Mouse (Mus musculus): ENCODE measurements around the gene Cstf3. TPM values are rescaled to one million over a fixed set of nuclear protein-coding genes. Genes with fewer than 3 reads are reported as not detected.
"Not testable (repeated sequence)": the region's sequence is repeated elsewhere in the genome, so short reads cannot be mapped to it uniquely, and the experiment has no call there.

Cstf3 gene
- 94.5 and 100 TPM in 2 replicates for polyA plus RNA-seq (2016; fragmentation: Nextera tagmentation; extraction: Ambion mirVana)

DNA sequence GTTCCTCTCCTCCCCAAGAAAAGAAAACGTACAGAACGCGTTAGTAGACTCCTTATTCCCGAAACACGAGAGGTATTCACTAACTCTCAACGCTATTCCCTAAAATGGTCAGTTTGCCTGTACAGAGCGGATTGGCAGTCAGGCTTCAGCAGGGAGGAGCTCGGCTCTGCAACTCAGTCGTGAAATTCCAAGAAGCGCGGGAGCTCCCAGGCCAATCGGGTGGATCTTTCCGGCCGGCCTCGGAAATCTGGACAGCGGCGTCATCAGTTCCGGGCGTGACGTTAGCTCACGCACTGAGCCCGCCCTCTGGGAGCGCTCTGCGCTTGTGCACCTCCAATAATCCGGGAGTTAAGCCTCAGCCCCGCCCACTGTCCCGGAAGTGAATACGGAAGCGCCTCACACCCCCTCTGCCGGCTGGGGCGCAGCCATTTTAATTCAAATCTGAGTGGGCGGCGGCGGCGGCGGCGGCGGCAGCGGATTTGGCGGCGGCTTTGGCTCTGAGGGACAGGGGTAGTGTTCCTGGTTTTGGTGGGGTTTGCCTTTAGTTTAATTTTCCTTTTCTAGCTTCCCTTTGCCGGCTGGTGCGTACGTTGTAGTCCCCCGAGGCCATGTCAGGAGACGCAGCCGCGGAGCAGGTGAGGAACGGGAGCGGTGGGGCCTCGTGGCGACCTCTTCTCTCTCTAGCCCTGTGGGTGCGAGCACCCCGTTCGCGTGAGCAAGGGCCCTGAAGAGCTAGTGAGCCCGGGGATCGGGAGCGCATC lies at the start of gene Cstf3:
TSS of gene Cstf3 (plus strand) at position 456 of the 761 bp plus-strand sequence.
- peak; percentile 99 for DNase-seq (ENCODE audit: low spot score)
- no peaks in the 10 kb centered on the region for H3K9me3 ChIP-seq (replicated peaks)
- no peaks in the 10 kb centered on the region for H3K27me3 ChIP-seq (ENCODE audit: low read depth, poor library complexity, severe bottlenecking)
- H3K4me1 ChIP-seq, result peaks cover 25% of the 10 kb centered on the region
- H3K4me3 ChIP-seq, result peak within 1 kb of the TSS; percentile 92
- H3K27ac ChIP-seq (replicated peaks), result peak within 1 kb of the TSS; percentile 97
- H3K36me3 ChIP-seq, result peaks cover 6% of the 10 kb centered on the region; the same call in 1 of the 2 replicates
- under 1% methylated on average over 59 of the region's 59 CpGs for WGBS

DNA sequence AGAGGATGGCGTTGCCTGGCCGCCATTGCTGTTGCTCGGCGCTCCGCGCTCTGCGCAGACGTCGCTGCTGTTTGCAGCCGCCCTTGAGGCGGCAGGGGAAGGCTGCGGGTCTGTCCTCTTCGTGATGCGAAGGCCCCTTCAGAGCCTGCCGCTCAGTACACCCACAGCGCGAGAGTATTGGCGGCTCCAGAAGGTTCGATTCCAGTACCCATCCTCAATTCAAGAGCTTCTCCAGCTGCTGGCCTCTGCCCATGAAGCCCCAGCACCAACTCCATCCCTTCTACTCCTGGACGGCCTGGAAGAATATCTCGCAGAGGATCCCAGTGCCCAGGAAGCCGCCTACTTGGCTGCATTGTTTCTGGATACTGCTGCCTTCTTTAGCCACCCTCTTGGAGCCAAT lies 33.6 kb upstream of the Cstf3 start:
- not testable (repeated sequence) for H3K27ac ChIP-seq (replicated peaks); DNase-seq (ENCODE audit: low spot score); H3K4me3 ChIP-seq; H3K4me1 ChIP-seq; H3K36me3 ChIP-seq; H3K9me3 ChIP-seq (replicated peaks); H3K27me3 ChIP-seq (ENCODE audit: low read depth, poor library complexity, severe bottlenecking)
- WGBS, result 88% methylated on average over 22 of the region's 22 CpGs

- Histone ChIP-seq H3K27me3 (ENCODE audit: low read depth, poor library complexity, severe bottlenecking) (no peaks in the 10 kb centered on the region), H3K36me3 (no peaks in the 10 kb centered on the region), H3K9me3 (replicated peaks) (no peaks in the 10 kb centered on the region), H3K27ac (replicated peaks) (no peak overlapping the region), H3K4me1 (no peaks in the 10 kb centered on the region), H3K4me3 (no peak overlapping the region)
- no peak for DNase-seq (ENCODE audit: low spot score)
- WGBS, result 93% methylated on average over 9 of the region's 9 CpGs
Observed at GRCm38 (mm10) chr2:104557722-104558121, 32.6 kb upstream of the Cstf3 start.

DNA sequence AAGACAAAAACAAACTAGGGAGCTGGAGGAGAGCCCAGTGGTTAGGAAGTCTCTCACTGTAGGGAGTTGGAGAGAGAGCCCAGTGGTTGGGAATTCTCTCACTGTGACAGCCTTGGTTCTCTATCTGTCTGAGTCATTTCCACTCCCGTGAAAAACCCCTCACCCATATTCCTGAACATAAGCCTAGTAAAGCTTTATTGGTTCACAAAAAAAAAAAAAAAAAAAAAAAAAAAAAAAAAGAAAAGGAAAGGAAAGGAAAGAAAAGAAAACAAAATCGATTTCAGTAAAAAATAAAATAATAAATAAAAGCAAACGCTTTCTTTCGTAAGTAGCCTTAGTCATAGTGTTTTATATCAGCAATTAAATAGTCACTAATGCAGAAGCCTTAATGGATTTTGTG lies 32.0 kb upstream of the Cstf3 start:
- DNase-seq (ENCODE audit: low spot score), result no peak
- Histone ChIP-seq H3K27ac (replicated peaks) (no peak overlapping the region), H3K9me3 (replicated peaks) (no peaks in the 10 kb centered on the region), H3K36me3 (no peaks in the 10 kb centered on the region), H3K27me3 (ENCODE audit: low read depth, poor library complexity, severe bottlenecking) (no peaks in the 10 kb centered on the region), H3K4me1 (no peaks in the 10 kb centered on the region), H3K4me3 (no peak overlapping the region)
- WGBS, result 90% methylated on average over 4 of the region's 4 CpGs

DNA sequence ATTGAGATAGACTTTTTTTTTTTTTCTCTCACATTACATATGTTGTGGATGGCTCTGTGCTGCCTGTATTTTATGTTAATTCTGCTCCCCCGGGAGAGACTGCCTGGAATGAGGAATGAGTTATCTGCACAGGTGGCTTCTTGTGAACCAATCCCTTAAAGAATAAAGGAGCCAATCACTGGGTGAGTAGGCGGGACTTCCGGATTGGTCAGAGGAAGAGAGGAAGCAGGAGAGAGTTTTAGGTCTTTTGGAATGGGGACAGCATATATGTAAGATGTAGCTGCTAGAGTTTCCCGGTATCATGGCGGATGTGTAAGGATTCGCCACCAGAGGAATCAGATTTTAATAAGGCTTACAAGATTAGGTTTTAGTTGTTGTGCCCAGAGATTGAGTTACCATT lies 31.4 kb upstream of the Cstf3 start:
- DNase-seq (ENCODE audit: low spot score), result no peak
- 69% methylated on average over 6 of the region's 6 CpGs for WGBS
- no peak overlapping the region for H3K4me3 ChIP-seq
- no peaks in the 10 kb centered on the region for H3K36me3 ChIP-seq
- H3K27ac ChIP-seq (replicated peaks), result no peak overlapping the region
- no peaks in the 10 kb centered on the region for H3K9me3 ChIP-seq (replicated peaks)
- H3K27me3 ChIP-seq (ENCODE audit: low read depth, poor library complexity, severe bottlenecking), result no peaks in the 10 kb centered on the region
- no peaks in the 10 kb centered on the region for H3K4me1 ChIP-seq

DNA sequence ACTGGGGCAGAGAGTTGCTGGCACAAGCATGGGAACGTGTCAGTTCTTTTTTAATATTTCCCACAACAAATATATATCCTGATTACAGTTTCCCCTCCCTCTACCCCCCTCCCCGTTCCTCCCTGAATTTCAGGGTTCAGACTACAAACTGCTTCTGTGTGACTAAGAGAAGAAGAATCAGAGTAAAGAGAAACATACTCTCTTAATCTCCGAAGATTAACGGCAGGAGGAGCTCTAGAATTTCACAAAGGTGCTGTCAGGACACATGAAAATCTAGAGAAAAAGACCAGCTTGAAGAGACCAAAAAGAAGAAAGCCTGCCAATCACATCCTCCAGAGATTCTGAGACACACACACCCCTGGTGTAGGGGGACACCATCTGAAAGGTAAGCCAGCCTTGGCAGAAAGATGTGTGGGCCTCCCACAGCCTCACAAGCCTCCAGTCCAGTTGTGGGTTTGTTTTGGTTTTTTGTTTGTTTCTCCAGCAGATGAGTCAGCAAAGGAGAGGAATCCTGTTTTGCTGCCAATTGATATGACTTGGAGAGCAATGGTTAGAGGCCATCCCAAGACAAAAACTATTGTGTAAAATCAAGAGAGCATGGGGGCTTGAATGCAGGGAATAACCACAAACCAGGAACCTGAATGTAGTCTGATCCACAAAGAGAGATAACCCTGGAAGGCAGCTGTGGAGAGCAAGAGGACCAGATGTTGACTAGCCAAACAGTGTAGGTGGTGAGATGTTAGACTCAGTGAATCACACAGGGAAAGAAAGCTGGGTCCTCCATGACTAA lies 30.5 kb upstream of the Cstf3 start:
- Histone ChIP-seq H3K4me3 (no peak overlapping the region), H3K27me3 (ENCODE audit: low read depth, poor library complexity, severe bottlenecking) (no peaks in the 10 kb centered on the region), H3K27ac (replicated peaks) (no peak overlapping the region), H3K9me3 (replicated peaks) (no peaks in the 10 kb centered on the region), H3K36me3 (no peaks in the 10 kb centered on the region), H3K4me1 (no peaks in the 10 kb centered on the region)
- WGBS, result 87% methylated on average over 4 of the region's 4 CpGs
- DNase-seq (ENCODE audit: low spot score), result no peak

GRCm38 (mm10) chr2:104561386-104561785 lies 28.9 kb upstream of the Cstf3 start:
- no peak overlapping the region for H3K27ac ChIP-seq (replicated peaks)
- no peak for DNase-seq (ENCODE audit: low spot score)
- H3K4me3 ChIP-seq, result no peak overlapping the region
- H3K36me3 ChIP-seq, result no peaks in the 10 kb centered on the region
- WGBS, result 90% methylated on average over 6 of the region's 6 CpGs
- no peaks in the 10 kb centered on the region for H3K4me1 ChIP-seq
- no peaks in the 10 kb centered on the region for H3K27me3 ChIP-seq (ENCODE audit: low read depth, poor library complexity, severe bottlenecking)
- no peaks in the 10 kb centered on the region for H3K9me3 ChIP-seq (replicated peaks)

DNA sequence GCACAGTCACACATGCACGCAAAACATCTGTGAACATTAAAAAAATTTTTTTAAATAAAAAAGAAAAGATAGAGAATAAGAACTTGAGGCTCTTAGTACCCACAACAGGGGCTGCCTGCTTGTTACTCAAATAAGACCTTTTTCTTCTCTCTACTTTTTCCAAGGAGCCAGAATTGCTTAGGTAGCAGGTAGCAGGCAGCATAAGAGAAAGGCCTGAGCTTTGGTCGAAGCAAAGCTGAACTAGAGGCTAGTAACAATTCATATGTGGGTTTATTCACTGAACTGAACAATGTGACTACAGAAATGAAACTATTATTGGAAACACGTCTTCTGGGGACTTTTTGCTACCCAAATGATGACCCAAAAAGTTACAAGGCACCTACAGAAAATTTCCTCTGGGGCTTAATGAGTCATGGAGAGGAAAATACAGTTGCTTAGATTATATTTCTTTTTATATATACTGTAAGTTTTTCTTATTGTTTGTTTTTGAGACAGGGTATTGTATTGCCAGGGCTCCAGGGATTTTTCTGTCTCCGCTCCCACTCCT lies 28.3 kb upstream of the Cstf3 start:
- H3K4me3 ChIP-seq, result no peak overlapping the region
- WGBS, result 90% methylated on average over 4 of the region's 4 CpGs
- no peaks in the 10 kb centered on the region for H3K27me3 ChIP-seq (ENCODE audit: low read depth, poor library complexity, severe bottlenecking)
- H3K27ac ChIP-seq (replicated peaks), result no peak overlapping the region
- H3K9me3 ChIP-seq (replicated peaks), result no peaks in the 10 kb centered on the region
- H3K4me1 ChIP-seq, result no peaks in the 10 kb centered on the region
- DNase-seq (ENCODE audit: low spot score), result no peak
- no peaks in the 10 kb centered on the region for H3K36me3 ChIP-seq

GRCm38 (mm10) chr2:104572066-104572465 lies 18.3 kb upstream of the Cstf3 start:
- peaks cover 4% of the 10 kb centered on the region for H3K4me1 ChIP-seq
- no peaks in the 10 kb centered on the region for H3K27me3 ChIP-seq (ENCODE audit: low read depth, poor library complexity, severe bottlenecking)
- 0 out of 2 replicates have a peak, but pooled peaks cover 2% of the 10 kb centered on the region for H3K9me3 ChIP-seq (replicated peaks)
- DNase-seq (ENCODE audit: low spot score), result no peak
- no peak overlapping the region for H3K27ac ChIP-seq (replicated peaks)
- WGBS, result 76% methylated on average over 6 of the region's 6 CpGs
- no peak overlapping the region for H3K4me3 ChIP-seq
- no peaks in the 10 kb centered on the region for H3K36me3 ChIP-seq

- 74% methylated on average over 5 of the region's 5 CpGs for WGBS
- no peak for DNase-seq (ENCODE audit: low spot score)
- H3K9me3 ChIP-seq (replicated peaks), result no peaks in the 10 kb centered on the region
Observed at GRCm38 (mm10) chr2:104576216-104576615, 14.1 kb upstream of the Cstf3 start.

DNA sequence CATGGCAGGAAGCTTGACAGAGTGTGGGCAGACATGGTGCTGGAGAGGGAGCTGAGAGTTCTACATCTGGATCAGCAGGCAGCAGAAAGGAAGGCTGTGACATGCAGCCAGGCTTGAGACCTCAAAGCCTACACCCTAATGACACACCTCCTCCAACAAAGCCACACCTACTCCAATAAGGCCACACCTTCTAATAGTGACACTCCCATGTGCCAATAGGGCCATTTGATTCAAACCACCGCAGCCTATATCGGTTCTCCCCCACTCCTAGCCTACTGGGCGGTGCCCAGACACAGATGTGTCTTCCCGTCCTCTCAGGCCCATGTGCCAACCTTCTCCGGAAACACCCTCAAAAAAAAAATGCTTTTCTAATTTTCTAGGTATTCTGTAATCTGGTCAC lies 12.3 kb upstream of the Cstf3 start:
- Histone ChIP-seq H3K9me3 (replicated peaks) (no peaks in the 10 kb centered on the region), H3K27ac (replicated peaks) (no peak overlapping the region), H3K27me3 (ENCODE audit: low read depth, poor library complexity, severe bottlenecking) (no peaks in the 10 kb centered on the region), H3K4me1 (no peaks in the 10 kb centered on the region), H3K4me3 (no peak overlapping the region), H3K36me3 (no peaks in the 10 kb centered on the region)
- DNase-seq (ENCODE audit: low spot score), result no peak
- 70% methylated on average over 5 of the region's 5 CpGs for WGBS

More at GRCm38 (mm10) chr2:104576216-104576615, 14.1 kb upstream of the Cstf3 start:
- Histone ChIP-seq H3K4me3 (no peak overlapping the region), H3K36me3 (no peaks in the 10 kb centered on the region), H3K27ac (replicated peaks) (no peak overlapping the region), H3K4me1 (peaks cover 4% of the 10 kb centered on the region), H3K27me3 (ENCODE audit: low read depth, poor library complexity, severe bottlenecking) (no peaks in the 10 kb centered on the region)

GRCm38 (mm10) chr2:104578836-104579604 lies 11.3 kb upstream of the Cstf3 start:
- Histone ChIP-seq H3K9me3 (replicated peaks) (no peaks in the 10 kb centered on the region), H3K27ac (replicated peaks) (no peak overlapping the region), H3K4me1 (no peaks in the 10 kb centered on the region), H3K27me3 (ENCODE audit: low read depth, poor library complexity, severe bottlenecking) (no peaks in the 10 kb centered on the region), H3K36me3 (no peaks in the 10 kb centered on the region), H3K4me3 (no peak overlapping the region)
- WGBS, result 87% methylated on average over 5 of the region's 5 CpGs
- DNase-seq (ENCODE audit: low spot score), result no peak

All from midbrain, embryonic 10.5 days (tissue).